Mouse (Mus musculus) cerebellum, postnatal 36 days (tissue): ENCODE data around the gene Noct.
"Not testable (repeated sequence)": the region's sequence is repeated elsewhere in the genome, so short reads cannot be mapped to it uniquely, and the experiment has no call there.

ENCODE experiments used
- DNase-seq, 2 experiments: peaks; one replicate each; pipeline ENCODE4 v3.0.0; 2021 to 2022; ENCODE audit warnings: mixed read lengths in 2 of 2

The Noct gene

GRCm38 (mm10) chr3:51206521-51206920, 17.7 kb upstream of the Noct start:
- DNase-seq: no peak

- DNase-seq: no peak
These were observed 15.6 kb upstream of the Noct start for GRCm38 (mm10) chr3:51208633-51209032.

GRCm38 (mm10) chr3:51209503-51210314, 14.5 kb upstream of the Noct start:
- no peak for DNase-seq

- DNase-seq: no peak
These were observed 13.8 kb upstream of the Noct start for GRCm38 (mm10) chr3:51210485-51210884.

GRCm38 (mm10) chr3:51213111-51213510, 11.1 kb upstream of the Noct start:
- no peak for DNase-seq

- DNase-seq: no peak
These were observed 8.6 kb upstream of the Noct start for GRCm38 (mm10) chr3:51215681-51216080.

GRCm38 (mm10) chr3:51216351-51216750, 7.9 kb upstream of the Noct start:
- not testable (repeated sequence) for DNase-seq

GRCm38 (mm10) chr3:51218385-51218784, 5.9 kb upstream of the Noct start:
- not testable (repeated sequence) for DNase-seq

- DNase-seq: no peak
These were observed 5.0 kb upstream of the Noct start for GRCm38 (mm10) chr3:51219213-51219612.

- no peak for DNase-seq
These were observed 3.4 kb upstream of the Noct start for GRCm38 (mm10) chr3:51220846-51221245.

GRCm38 (mm10) chr3:51221847-51222246, 2.4 kb upstream of the Noct start:
- DNase-seq: no peak

GRCm38 (mm10) chr3:51222302-51222701, 1.9 kb upstream of the Noct start:
- no peak for DNase-seq

GRCm38 (mm10) chr3:51222834-51223460, 1.3 kb upstream of the Noct start:
- DNase-seq: no peak

- no peak for DNase-seq
These were observed 691 bp upstream of the Noct start for GRCm38 (mm10) chr3:51223556-51223955.

GRCm38 (mm10) chr3:51225226-51225750, 1.0 kb downstream of the Noct start:
- no peak for DNase-seq

GRCm38 (mm10) chr3:51225979-51226378, 1.7 kb downstream of the Noct start:
- DNase-seq: no peak

- DNase-seq: no peak
These were observed 2.4 kb downstream of the Noct start for GRCm38 (mm10) chr3:51226601-51227000.

- DNase-seq: peak in 1 of 2 experiments; percentile 35
These were observed 4.0 kb downstream of the Noct start for GRCm38 (mm10) chr3:51228038-51228820.

- DNase-seq: no peak
These were observed 4.6 kb downstream of the Noct start for GRCm38 (mm10) chr3:51228821-51229205.

GRCm38 (mm10) chr3:51229226-51229625, 5.0 kb downstream of the Noct start:
- no peak for DNase-seq

GRCm38 (mm10) chr3:51230146-51230835, 6.0 kb downstream of the Noct start:
- DNase-seq: no peak

- DNase-seq: no peak
These were observed 6.6 kb downstream of the Noct start for GRCm38 (mm10) chr3:51230886-51231285.

- DNase-seq: no peak
These were observed 7.3 kb downstream of the Noct start for GRCm38 (mm10) chr3:51231499-51231898.
